Mouse (Mus musculus) stomach, postnatal 0 days (tissue): ENCODE results near the gene Ptgdr2. TPM values are rescaled to one million over a fixed set of nuclear protein-coding genes. Genes with fewer than 3 reads are reported as not detected.

Experiments
- ATAC-seq: fragments of 200-750 bp; cut with Nextera tagmentation; 2 replicates; pipeline ENCODE4 v1.8.0; 2017; ENCODE audit not compliant: low FRiP score, low TSS enrichment
- DNase-seq: peaks from one replicate; pipeline ENCODE4 v3.0.0-alpha.2; 2016; ENCODE audit warnings: low spot score
- H3K27ac ChIP-seq: fragments of 300-500 bp; sonication (generic); replicated peaks from 2 replicates; pipeline ENCODE4 v1.5.1; 2014; ENCODE audit warnings: mild to moderate bottlenecking, control low read depth
- H3K27me3 ChIP-seq: fragments of 300-500 bp; sonication (generic); 2 replicates; pipeline ENCODE4 v1.6.1; 2014; ENCODE audit warnings: low read length; ENCODE audit not compliant: control insufficient read depth, insufficient read depth
- H3K36me3 ChIP-seq: fragments of 300-500 bp; sonication (generic); 2 replicates; pipeline ENCODE4 v1.6.1; 2014; ENCODE audit warnings: low read length, mixed read lengths; ENCODE audit not compliant: control insufficient read depth, insufficient read depth
- H3K4me1 ChIP-seq: fragments of 300-500 bp; sonication (generic); replicated peaks from 2 replicates; pipeline ENCODE4 v1.6.1; 2014; ENCODE audit warnings: antibody characterized with exemption; ENCODE audit not compliant: control insufficient read depth, insufficient read depth
- H3K4me2 ChIP-seq: fragments of 300-500 bp; sonication (generic); replicated peaks from 2 replicates; pipeline ENCODE4 v1.6.1; 2014; ENCODE audit warnings: low read depth, mild to moderate bottlenecking, control low read depth, moderate library complexity
- H3K4me3 ChIP-seq: fragments of 300-500 bp; sonication (generic); 2 replicates; pipeline ENCODE4 v1.5.1; 2014; ENCODE audit warnings: low read depth, low read length, control low read depth
- H3K9ac ChIP-seq: fragments of 300-500 bp; sonication (generic); 2 replicates; pipeline ENCODE4 v1.6.1; 2014; ENCODE audit warnings: mild to moderate bottlenecking, low read length, control low read depth, mixed read lengths
- H3K9me3 ChIP-seq: fragments of 300-500 bp; sonication (generic); 2 replicates; pipeline ENCODE4 v1.6.1; 2016; ENCODE audit warnings: low read length; ENCODE audit not compliant: control insufficient read depth
- CTCF ChIP-seq: IDR thresholded peaks from 2 replicates; pipeline ENCODE4 v1.5.1; 2016; ENCODE audit warnings: antibody characterized with exemption, low read depth, mild to moderate bottlenecking, moderate library complexity
- EP300 ChIP-seq: optimal IDR thresholded peaks from 2 replicates; pipeline ENCODE3; 2016; ENCODE audit warnings: antibody characterized with exemption
- WGBS: fragments of 180-500 bp; shearing (Covaris S2); extraction: QIAGEN DNeasy Blood & Tissue Kit; methylation state at CpG from one replicate; pipeline ENCODE4 v1.1.7; 2014; 5-methylcytosine and 5-hydroxymethylcytosine counted together
- polyA plus RNA-seq: library from polyadenylated mRNA; unstranded; fragments of >200 nt; fragmentation: Nextera tagmentation; extraction: Ambion mirVana; gene quantifications from 2 replicates; pipeline ENCODE4 v1.2.1, GENCODE M21; 2015

Gene Ptgdr2
- polyA plus RNA-seq, 1 experiment from 2014 or later = 0.06 TPM

DNA sequence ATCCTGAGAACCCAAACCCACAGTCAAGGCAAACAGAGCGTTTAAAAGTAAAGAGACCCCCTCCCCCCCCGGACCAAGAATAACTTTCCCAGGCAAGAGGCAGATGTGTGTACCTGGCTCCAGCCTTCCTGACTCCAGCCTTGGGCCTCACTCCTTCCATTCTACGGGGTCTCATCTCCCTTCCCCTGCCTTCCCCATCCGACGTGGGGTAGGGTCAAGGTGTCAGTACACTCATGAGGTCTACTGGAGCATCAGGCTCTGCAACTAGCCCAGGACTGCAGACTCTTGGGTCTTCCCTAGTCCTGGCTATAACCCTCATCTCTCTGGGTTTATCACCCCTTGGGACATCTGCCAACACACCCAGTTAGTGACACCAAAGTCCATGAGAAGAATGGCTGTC lies 43.2 kb downstream of the Ptgdr2 start:
- no peak overlapping the region for H3K4me2 ChIP-seq
- ATAC-seq = no peak
- H3K27ac ChIP-seq = no peak overlapping the region

DNA sequence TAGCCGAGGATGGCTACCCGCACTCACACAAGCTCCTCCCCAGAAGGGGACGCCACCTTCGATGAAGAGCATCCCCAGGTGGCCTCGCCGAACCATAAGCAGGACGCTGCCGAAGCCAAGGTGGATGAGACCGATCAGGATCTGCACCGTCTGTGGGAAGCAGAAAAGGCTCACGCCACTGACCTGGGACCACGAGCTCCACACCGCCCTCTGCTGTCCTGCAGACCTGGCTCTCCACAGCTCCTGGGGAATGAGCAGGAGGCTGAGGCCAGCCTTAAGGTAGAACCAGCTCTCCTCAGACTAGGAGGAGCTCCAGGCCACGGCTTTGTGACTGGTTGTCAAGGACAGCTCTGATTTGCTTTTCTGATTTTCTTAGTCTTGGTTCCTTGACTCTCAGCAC lies 46.2 kb downstream of the Ptgdr2 start:
- H3K27me3 ChIP-seq = no peaks in the 10 kb centered on the region
- peak; percentile 39; the same call in 1 of the 2 replicates for ATAC-seq
- peak; percentile 73 for DNase-seq
- no peak overlapping the region for H3K27ac ChIP-seq
- H3K4me1 ChIP-seq = no peaks in the 10 kb centered on the region
- H3K36me3 ChIP-seq = no peaks in the 10 kb centered on the region
- no peak overlapping the region; the same call in 1 of the 2 replicates for H3K4me2 ChIP-seq
- 27% methylated on average over 14 of the region's 14 CpGs for WGBS
- TF ChIP-seq CTCF = peak; percentile 76
- TF ChIP-seq EP300 = no peak
- H3K4me3 ChIP-seq = no peak overlapping the region
- H3K9me3 ChIP-seq = no peaks in the 10 kb centered on the region
- H3K9ac ChIP-seq = no peak overlapping the region

More for the DNA sequence above, 43.2 kb downstream of the Ptgdr2 start:
- Histone ChIP-seq H3K27me3 (no peaks in the 10 kb centered on the region), H3K9ac (no peak overlapping the region), H3K36me3 (no peaks in the 10 kb centered on the region), H3K9me3 (no peaks in the 10 kb centered on the region), H3K4me1 (no peaks in the 10 kb centered on the region), H3K4me3 (no peak overlapping the region)
- 76% methylated on average over 5 of the region's 5 CpGs for WGBS
- DNase-seq = no peak
- TF ChIP-seq EP300 (no peak), CTCF (no peak)

DNA sequence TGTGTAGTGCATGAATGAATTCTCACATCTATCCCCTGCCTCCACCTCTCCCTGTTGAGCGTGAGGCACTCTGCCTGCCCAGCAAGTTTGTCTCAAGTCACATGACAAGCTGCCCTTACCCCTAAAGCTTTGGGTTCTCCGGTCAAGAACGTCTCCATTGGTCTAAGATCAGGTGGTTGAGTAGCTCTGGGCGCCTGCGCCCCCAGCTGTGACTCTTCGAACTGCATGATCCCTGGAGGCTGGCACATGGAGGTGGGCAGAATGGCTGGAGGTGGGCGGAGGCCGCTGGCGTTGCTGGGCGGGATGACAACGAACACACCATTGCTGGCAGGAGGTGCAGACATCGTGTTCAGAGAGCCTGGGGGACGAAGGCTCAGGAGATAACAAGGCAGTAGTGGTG lies 47.6 kb downstream of the Ptgdr2 start:
- Histone ChIP-seq H3K4me2 (no peak overlapping the region), H3K4me3 (no peak overlapping the region), H3K4me1 (no peaks in the 10 kb centered on the region), H3K9me3 (no peaks in the 10 kb centered on the region), H3K27ac (no peak overlapping the region), H3K9ac (no peak overlapping the region), H3K27me3 (no peaks in the 10 kb centered on the region), H3K36me3 (no peaks in the 10 kb centered on the region)
- ATAC-seq = no peak
- WGBS = 70% methylated on average over 13 of the region's 13 CpGs
- peak; percentile 13; the same call in 1 of the 2 replicates for TF ChIP-seq CTCF
- TF ChIP-seq EP300 = no peak
- DNase-seq = no peak

DNA sequence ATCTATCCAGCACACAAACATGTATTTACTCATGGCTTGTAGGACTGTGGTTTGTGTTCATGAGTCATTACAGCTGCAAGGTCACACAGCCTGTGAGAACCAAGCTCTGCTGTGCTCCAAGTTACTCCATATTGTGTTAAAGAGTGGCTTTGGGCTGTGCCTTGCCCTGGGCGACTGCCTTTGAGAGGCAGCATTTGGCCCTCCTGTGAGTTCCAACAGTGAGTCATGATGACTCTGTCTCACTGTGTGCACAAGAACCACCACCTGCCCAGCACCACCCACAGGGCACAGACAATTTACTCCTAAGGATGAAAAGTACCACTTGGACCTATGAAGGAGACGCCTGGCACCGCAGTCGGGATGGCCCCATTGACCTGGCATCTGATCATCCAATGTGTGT lies 48.9 kb downstream of the Ptgdr2 start:
- DNase-seq (no peak), ATAC-seq (peak; percentile 43; the same call in 1 of the 2 replicates)
- Histone ChIP-seq H3K4me3 (no peak overlapping the region), H3K27ac (no peak overlapping the region), H3K9ac (no peak overlapping the region), H3K36me3 (no peaks in the 10 kb centered on the region), H3K27me3 (no peaks in the 10 kb centered on the region), H3K9me3 (no peaks in the 10 kb centered on the region), H3K4me1 (no peaks in the 10 kb centered on the region), H3K4me2 (no peak overlapping the region)
- 81% methylated on average over 4 of the region's 4 CpGs for WGBS
- TF ChIP-seq EP300 (no peak), CTCF (no peak)

DNA sequence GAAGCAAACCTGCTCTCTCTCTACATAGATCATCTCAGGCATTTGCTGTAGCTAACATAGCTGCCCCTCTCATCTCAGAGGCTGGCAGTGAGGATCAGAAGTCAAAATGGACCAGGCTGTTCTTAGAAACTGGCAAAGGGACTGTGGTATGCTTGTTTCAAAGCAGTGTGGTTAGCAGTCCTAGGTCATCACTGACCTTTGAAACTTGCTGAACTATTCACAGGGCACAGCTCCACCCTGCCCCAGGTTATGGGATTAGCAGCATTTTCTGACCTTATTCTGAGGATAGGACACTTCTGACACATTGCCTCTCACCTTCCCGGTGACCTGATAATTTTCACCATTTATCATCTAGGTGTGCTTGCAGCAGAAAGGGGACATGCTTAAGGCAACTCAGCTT lies 51.6 kb downstream of the Ptgdr2 start:
- DNase-seq = no peak
- 0 out of 2 replicates have a peak, but pooled peaks have one; percentile 37 for ATAC-seq
- Histone ChIP-seq H3K4me3 (no peak overlapping the region), H3K9ac (no peak overlapping the region), H3K27ac (no peak overlapping the region), H3K36me3 (no peaks in the 10 kb centered on the region), H3K9me3 (no peaks in the 10 kb centered on the region), H3K27me3 (no peaks in the 10 kb centered on the region), H3K4me1 (no peaks in the 10 kb centered on the region), H3K4me2 (no peak overlapping the region)
- no peak for TF ChIP-seq EP300
- no peak for TF ChIP-seq CTCF
- 71% methylated on average over 1 of the region's 1 CpGs for WGBS

DNA sequence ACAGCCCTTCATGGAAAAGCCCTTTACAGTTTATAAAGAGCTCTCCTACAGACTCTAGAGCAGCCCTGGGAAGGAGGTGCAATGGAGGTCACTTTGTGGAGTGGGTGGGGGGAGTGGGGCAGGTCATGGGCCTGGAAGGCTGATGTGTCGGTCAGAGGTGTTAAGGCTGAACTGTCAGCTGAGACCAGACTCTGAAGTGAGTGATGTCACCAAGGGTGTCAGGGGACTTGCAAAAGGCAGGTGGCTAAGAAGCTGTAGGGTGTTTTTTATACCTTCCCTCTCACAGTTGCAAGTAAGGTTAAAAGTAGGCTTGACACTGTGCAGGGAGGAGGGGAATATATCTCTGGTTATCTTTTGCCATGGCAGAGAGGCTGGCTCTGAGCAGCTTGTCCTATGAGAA lies 53.8 kb downstream of the Ptgdr2 start:
- DNase-seq = no peak
- Histone ChIP-seq H3K27me3 (no peaks in the 10 kb centered on the region), H3K4me2 (no peak overlapping the region), H3K4me1 (no peaks in the 10 kb centered on the region), H3K36me3 (no peaks in the 10 kb centered on the region), H3K4me3 (no peak overlapping the region), H3K9me3 (no peaks in the 10 kb centered on the region), H3K9ac (no peak overlapping the region), H3K27ac (no peak overlapping the region)
- WGBS = 39% methylated on average over 1 of the region's 1 CpGs
- TF ChIP-seq CTCF = no peak
- TF ChIP-seq EP300 = no peak
- no peak for ATAC-seq
